Mouse (Mus musculus) spleen, postnatal 14 days (tissue): ENCODE data around the gene Gm12830.

Source experiments
- DNase-seq, 2 experiments: peaks; one replicate each; pipeline ENCODE4 v3.0.0; 2021 to 2022; ENCODE audit warnings: low spot score in 2 of 2

Gm12830 gene

DNA sequence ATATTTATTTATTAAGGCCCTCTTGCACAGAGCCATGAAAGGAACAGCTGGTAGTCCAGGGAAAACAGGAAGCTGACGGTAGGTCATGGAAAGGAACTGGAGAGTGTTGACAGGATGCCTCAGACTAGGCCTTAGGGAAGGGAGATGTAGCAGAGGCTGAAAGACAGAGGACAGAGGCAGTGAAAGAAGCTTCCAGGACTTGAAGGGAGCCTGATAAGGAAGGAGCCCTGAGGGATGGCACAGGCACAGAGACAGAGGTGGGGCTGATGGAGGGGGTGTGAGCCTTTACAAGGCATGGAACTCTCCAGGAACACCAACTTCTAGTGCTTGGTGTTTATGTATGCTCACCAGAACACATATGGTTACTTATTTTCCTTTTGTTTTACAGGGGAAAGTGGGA lies 23.1 kb downstream of the Gm12830 start:
- no peak for DNase-seq

DNA sequence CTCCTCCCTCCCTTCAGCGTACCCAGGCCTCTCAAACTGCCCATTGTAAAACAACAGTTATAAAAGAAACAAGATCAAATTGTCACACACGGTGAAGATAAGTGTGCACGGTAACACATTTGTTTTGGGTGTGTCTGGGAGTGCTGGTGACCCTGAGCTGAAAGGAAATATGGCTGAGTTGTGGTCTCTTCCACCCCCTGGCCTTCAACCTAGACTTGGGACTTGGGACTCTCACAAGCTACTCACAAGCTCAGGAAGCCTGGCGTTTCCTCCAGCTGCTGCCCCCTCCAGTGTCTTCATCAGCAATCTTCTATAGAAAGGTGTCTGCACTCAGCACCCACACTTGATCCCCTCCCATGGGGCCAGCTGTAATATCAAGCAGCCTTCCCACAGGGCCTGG lies 24.1 kb downstream of the Gm12830 start:
- no peak for DNase-seq

DNA sequence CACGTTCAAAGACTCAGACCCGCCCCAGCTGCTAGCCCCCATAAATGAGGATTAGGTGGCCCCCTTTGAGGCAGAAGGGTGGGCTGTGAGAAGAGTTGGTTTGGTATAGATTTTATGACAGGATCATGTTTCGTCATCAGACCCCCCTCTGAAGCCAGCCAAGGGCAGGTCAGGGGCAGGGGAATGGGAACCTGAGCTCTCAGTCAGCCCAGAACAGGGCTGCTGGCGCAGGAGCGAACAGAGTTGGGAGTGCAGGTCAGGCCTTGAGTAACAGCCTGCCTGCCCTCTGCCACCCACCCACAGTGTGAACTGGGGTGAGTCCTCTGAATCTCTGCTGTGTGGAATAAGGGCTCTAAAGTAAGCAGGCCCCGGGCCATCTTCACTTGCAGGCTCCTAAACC lies 25.2 kb downstream of the Gm12830 start:
- no peak for DNase-seq

DNA sequence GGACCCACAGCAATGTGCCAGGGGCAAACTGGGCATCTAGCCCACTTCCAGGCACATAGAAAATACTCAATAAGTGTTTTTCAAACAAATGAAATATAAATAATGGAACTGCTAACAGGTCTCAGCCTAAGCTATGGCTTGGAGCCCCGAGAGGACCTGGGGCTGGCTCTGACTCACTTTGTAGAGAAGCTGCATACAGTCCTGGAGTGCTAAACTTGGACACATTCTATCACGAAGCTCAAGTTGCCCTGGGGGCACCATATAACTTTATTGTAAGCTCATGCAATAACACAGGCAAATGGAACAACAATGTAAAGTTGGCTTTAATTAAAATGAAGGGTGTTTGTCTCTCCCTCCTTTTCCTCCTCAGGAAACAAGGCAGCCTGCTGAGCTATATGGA lies 32.4 kb downstream of the Gm12830 start:
- DNase-seq = no peak

DNA sequence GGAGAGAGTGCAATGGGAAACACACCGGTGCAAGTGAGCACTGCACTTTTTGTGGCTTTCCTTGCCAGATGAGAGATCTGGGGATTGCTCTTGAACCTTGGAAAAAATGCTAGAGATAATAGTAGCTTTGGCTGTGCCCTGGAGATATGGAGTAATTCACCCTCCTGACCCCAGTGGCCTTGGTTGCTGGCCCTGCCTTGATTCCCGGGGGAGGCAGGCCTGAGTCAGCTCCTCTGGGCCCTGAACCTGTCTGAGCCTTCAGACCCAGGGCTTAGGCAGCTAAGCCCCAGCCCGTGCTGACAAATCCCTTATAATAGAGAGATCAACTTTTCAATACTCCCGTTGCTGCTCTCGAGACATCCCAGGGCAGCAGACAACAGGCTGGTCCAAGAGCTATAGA lies 36.9 kb downstream of the Gm12830 start:
- no peak for DNase-seq

DNA sequence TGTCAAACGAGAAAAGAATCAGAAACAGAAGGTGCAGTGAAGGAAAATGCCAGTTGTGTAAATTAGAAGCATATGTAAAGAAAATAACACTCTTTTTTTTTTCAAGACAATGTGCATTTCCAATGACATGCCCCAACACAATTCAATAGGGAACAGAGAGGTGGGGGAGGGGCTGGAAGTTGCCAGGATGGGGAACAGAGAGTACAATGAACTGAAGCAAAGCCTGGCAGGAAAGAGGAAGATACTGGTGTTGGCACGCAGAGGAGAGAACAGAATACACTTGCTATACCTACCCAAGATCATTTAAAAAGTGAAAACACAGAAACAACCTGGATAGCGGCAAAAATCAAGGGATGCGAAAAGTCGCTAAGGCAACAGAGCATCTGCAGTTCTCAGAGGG lies 41.6 kb downstream of the Gm12830 start:
- DNase-seq = no peak

DNA sequence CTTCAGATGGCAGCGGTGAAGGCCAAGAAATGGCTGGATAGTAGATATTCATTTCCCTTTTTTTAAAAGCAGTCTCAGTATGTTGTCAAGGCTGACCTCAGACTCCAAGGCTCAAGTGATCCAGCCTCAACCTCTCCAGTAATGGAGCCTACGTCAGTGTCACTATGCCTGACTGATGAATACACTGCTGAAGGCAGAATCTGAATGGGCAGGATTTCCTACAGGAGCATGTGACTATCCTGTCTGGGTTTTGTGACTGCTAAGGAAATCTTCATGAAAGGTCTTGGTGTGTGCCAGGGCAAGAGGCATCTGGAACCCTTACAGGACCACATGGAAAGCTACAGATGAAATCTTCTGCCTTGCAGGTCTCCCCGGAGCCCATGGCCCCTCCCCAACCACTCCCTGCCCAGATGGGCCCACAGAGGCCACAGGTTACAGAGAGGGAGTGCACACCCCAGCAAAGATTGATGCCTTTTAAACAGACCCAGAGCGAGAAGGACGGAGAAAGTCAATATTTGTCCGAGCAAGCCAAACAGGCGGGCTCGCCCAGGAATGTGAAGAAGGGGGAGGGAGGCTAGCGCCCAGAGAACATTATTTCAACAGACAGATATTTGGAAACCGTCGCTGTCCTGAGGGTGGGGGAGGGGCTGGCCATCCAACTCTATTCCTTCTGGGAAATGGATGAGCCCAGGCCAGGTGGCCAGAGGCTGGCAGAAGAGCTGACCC lies 48.4 kb downstream of the Gm12830 start:
- no peak for DNase-seq

DNA sequence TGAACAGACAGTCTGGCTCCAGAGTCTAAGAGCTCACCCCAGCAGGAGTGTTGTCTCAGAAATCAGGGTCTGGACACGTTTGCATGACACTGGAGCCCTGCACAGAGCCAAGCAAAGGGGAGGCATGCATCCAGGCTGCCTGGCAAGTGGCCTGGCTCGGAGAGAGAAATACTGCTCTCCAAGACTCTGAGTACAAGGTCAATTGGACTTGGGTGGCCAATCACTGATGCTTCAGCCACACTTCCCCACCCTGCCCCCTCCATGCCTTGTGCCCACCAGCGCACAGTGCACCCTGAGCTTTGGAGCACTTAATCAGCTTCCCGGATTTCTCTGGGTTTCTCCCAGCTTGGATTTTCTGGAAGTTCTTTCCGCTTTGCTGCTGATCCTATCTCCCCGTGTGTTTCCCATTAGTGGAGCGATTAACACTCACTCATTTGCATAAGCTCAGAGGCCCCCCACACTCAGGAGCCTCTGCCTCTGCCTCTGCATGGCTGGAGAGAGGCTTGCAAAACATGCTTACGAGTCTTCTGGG lies 55.0 kb downstream of the Gm12830 start:
- DNase-seq = no peak

DNA sequence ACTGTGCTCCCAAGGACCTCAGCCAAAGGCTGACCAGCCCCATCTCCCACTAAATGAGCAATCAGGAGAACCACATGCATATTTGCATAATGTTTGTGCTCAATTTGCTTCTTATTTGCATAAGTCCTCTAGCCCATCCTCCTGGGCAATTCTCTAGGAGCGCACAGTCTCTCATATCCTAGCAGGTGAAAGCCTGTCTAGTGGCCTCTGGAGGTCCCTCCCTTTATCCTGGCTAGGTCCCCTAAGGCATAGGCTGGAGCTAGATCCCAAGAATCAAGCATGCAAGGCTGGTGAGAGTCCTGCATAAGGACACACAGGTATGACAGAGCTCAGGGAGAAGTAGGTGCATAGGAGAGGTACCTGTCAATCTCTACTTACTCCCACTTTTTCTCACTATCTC lies 60.7 kb downstream of the Gm12830 start:
- DNase-seq = no peak

DNA sequence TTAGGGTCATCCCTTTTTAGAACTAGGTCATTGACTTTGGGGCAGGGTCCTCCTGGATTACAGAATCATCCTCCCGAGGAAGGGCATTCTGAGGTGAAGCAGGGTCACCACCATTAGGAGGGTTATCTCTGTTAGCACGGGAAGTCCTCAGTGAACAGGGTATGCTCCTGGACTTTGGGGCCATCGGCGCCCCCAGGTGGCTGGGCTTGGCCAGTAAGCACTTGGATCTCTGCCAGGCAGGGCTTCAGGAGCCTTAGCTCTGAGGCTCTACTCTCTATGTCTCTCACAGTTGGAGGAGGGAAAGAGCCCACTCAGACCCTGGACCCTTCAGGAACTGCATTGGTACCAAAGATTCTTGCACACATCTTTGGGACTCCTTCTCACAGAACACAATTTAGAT lies 76.3 kb downstream of the Gm12830 start:
- no peak for DNase-seq

DNA sequence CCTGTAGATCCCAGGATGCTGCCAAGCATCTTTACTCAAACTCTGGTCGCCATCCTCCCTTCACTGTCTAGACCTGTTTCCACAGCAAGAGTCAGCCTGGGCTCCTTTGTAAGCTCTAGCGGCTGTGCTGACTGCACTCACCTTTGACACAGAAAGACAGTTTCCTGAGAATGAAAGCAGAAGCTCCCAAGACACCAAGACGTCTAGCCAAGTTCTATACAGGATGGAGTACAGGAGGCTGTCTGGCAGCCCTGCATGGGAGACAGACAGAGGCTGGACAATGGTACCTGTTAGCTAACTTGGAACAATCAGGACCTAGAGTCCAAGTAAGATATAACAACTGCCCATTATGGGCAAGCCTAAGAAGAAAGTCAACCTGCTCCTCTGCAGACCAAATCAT lies 78.4 kb downstream of the Gm12830 start:
- DNase-seq = no peak

DNA sequence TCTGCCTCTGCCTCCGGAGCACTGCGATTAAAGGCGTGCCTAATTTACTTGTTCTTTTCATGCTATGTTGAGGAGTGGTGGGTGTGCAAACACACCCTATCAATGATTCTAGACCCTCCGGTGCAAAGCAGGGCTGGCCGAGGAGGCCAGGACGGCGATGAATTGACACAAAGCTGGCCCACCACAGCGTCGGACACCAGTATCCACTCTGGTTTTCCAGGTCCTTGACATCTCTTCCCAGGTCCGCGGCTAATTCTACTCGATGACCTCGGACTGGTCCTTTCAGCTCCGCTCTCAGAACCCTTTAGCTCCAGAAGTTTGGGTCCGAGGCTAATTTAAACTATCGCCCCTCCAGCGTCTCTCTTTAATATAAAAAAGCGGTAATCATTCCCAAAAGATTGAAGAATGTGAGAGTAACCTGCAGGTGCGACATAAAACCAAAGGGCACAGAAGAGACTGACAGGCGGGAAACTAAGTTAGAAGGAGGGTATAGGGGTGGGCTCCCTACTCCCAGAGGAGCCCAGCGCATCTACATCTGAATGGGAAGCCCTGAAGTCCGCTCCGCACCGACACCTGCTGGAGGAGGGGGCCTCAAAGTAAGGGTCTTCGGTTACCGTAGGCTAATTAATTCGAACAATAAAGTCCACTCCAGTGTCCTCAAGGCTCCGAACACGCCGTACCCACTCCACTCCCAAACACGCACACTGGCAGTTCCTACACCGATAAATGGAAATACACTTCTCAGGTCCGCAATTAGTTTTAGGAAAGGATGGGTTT lies 79.5 kb downstream of the Gm12830 start:
- no peak for DNase-seq

DNA sequence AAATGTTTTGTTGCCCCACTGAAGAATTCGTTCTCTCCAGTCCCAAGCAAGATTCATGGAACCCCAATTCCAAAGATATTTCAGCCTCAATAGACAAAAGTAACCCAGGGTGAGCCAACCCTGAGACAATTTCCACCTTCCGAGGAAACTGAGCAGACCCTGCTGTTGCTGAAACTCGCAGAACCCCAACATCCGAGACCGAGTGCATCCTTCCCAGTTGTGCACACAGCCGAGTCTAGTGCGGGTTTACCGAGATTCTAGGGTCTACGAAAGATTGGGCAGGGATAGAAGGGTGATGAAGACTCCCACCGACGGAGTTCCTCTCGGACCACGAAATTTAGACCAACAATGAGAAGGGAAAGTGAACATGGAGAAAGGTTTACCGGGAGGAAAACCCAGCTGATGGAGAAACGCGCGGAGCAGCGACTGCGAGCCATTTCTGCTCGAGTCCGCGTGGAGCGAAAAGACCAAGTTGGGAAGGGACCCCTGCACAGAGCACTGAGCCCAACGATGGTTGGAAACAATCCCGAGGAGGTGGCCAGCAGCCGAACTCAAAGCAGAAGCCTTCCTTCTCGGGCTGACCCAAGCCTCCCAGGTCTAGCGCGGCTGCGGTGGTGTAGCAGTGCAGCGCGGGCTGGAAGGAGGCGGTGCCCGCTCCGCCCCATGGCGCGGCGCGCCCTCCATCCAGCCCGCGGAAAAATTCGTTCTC lies 80.3 kb downstream of the Gm12830 start:
- DNase-seq = no peak

DNA sequence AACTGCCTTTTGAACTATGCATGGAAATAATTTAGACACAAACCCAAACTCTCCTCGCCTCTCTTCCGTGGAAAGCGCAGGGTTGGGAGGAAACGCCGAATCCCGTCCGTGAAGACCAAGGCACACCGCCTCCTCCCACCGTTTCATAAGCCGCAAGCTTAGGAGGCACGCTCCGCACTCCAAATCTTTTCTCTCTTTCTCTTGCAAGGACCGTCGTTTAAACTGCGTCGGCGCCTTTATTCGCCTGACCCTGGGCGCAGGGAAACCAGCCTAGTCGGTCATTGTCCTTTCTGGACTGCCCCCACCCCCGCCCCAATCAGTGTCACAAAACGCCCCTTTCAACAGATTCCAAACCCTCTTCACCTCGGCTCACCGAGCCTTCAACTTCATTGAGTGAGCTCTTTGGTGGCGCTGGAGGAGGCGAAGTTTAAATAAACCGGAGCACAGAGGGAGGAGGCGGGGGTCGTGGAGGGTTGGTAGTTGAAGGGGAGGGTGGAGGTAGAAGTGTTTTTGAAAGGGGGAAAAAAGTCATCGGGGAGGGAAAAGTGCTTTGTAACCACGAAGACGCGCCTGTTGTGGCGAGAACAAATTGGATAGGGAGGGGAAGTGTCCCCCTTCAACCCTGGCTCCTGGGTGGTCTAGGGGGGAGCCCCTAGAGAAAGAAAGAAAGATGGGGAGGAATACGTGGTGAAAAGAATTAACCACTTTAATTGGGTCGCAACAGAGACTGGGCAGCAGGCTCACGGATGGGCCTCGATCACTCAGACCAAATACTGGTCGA lies 81.3 kb downstream of the Gm12830 start:
- DNase-seq = no peak

DNA sequence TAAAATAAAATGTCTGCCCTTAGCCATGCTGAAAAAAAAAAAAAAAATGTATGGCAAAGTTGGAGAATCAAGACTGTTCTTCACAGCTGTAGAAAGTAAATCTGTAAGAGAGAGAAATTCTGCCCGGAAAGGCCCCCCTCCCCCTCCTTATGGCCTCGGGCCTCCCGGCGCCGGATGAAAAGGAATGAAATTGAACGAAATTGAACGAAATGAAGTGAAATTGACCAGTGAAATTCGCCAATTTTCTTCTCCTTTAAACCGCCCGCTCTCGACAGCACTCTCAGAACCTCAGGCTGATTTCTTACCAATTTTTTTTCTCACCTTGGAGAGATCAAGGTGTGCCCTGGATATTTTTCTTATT lies 81.9 kb downstream of the Gm12830 start:
- DNase-seq = no peak

DNA sequence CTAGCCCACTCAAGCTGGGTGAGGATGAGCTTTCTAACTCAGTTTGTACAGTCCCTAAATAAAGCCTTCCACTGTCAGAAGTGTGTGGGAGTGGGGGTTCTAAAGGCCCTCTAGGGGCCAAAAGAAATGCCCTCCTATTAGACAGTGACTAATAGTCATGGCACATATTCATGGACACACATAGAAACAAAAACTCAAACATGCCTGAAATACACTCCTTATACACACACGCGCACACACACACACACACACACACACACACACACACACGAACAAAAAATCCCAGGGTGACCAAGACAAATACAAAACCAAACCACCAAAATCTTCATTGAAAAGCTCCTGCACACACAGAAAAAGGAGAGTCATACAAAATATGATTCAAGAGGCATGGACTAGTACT lies 84.0 kb downstream of the Gm12830 start:
- DNase-seq = no peak
